Mouse (Mus musculus): ENCODE measurements around the gene Epsti1. TPM values are rescaled to one million over a fixed set of nuclear protein-coding genes. Genes with fewer than 3 reads are reported as not detected.

Gene Epsti1
- polyA plus RNA-seq, 1 experiment from 2014 or later = 0.08 TPM

DNA sequence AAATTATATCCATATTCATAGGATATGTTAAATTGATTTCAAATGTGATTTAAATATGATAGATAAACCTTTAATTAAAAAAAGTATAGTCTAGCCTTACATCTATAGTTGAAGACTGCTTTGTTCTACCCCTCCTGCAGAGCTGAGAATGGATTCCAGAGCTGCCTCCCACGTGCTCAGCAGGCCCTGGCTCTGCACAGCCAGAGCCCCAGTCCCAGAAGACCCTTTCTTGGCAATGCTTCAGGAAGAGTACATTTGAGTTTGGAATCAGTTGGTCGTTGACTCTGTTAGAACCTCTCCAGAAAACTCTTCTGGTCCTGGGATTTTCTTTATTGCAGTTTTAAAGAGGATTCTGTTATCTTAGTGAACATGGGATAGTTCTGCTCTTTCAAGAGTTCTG is 139.0 kb downstream of the Epsti1 start:
- H3K4me1 ChIP-seq (ENCODE audit: control insufficient read depth, insufficient read depth, low read length) = no peaks in the 10 kb centered on the region
- no peak overlapping the region for H3K4me3 ChIP-seq (ENCODE audit: low read depth, low read length)
- DNase-seq (ENCODE audit: low spot score) = no peak
- ATAC-seq (ENCODE audit: insufficient number of reproducible peaks, low FRiP score, low TSS enrichment, low read depth) = no peak
- H3K27ac ChIP-seq (replicated peaks; ENCODE audit: low read depth, low read length) = no peak overlapping the region
- 40% methylated on average over 2 of the region's 2 CpGs for WGBS
- no peaks in the 10 kb centered on the region for H3K9me3 ChIP-seq (ENCODE audit: control insufficient read depth, low read length)
- no peaks in the 10 kb centered on the region for H3K27me3 ChIP-seq (ENCODE audit: control insufficient read depth, insufficient read depth, low read length)
- no peak overlapping the region for H3K9ac ChIP-seq (ENCODE audit: low read length)
- no peaks in the 10 kb centered on the region for H3K36me3 ChIP-seq (ENCODE audit: control insufficient read depth, insufficient read depth, low read length)
- H3K4me2 ChIP-seq (ENCODE audit: low read depth, severe bottlenecking) = no peak overlapping the region

DNA sequence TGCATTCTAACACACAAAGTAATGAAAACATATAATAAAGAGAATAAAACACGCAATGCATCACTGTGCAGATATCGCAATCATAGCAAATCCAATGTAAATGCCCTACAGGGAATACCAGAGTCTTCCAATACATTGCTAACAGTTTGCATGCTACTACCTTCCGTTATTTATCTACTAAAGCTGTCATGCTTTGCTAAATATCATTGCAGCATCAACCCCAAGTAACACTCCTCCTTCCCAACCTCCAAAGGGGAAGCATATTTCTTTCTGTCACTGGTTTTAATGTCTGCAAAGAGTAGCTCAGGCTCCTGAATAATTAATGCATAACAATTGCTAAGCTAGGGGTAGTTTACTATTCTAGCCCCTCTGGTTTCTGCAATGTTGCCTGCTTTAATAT is 144.2 kb downstream of the Epsti1 start:
- H3K4me2 ChIP-seq (ENCODE audit: low read depth, severe bottlenecking) = no peak overlapping the region
- no peak overlapping the region for H3K9ac ChIP-seq (ENCODE audit: low read length)
- DNase-seq (ENCODE audit: low spot score) = no peak
- no peak overlapping the region for H3K4me3 ChIP-seq (ENCODE audit: low read depth, low read length)
- no peaks in the 10 kb centered on the region for H3K4me1 ChIP-seq (ENCODE audit: control insufficient read depth, insufficient read depth, low read length)
- H3K36me3 ChIP-seq (ENCODE audit: control insufficient read depth, insufficient read depth, low read length) = no peaks in the 10 kb centered on the region
- 91% methylated on average over 3 of the region's 3 CpGs for WGBS
- H3K27ac ChIP-seq (replicated peaks; ENCODE audit: low read depth, low read length) = no peak overlapping the region
- no peaks in the 10 kb centered on the region for H3K9me3 ChIP-seq (ENCODE audit: control insufficient read depth, low read length)
- H3K27me3 ChIP-seq (ENCODE audit: control insufficient read depth, insufficient read depth, low read length) = no peaks in the 10 kb centered on the region
- ATAC-seq (ENCODE audit: insufficient number of reproducible peaks, low FRiP score, low TSS enrichment, low read depth) = no peak

DNA sequence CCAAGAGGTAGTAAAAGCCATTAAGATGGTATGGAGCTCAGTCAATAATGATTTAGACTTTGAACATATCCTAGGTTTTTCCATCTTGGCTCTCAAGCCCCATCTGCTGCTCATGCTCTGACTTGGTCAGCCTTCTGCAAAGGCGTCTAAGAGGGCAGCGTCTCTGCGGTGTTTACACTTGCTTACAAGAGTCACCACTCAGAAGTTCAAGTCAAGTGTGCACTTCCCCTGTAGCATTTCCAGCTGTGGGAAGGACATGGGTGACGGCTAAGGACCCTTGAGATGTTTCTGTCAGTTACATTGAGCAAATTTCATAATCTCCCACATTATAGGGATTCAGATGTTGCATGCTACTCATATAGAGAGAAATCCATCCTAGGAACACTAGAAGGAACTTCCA is 144.6 kb downstream of the Epsti1 start:
- H3K9me3 ChIP-seq (ENCODE audit: control insufficient read depth, low read length) = no peaks in the 10 kb centered on the region
- WGBS = 88% methylated on average over 4 of the region's 4 CpGs
- no peaks in the 10 kb centered on the region for H3K4me1 ChIP-seq (ENCODE audit: control insufficient read depth, insufficient read depth, low read length)
- DNase-seq (ENCODE audit: low spot score) (no peak), ATAC-seq (ENCODE audit: insufficient number of reproducible peaks, low FRiP score, low TSS enrichment, low read depth) (no peak)
- H3K27me3 ChIP-seq (ENCODE audit: control insufficient read depth, insufficient read depth, low read length) = no peaks in the 10 kb centered on the region
- H3K36me3 ChIP-seq (ENCODE audit: control insufficient read depth, insufficient read depth, low read length) = no peaks in the 10 kb centered on the region
- H3K9ac ChIP-seq (ENCODE audit: low read length) = no peak overlapping the region
- no peak overlapping the region for H3K4me2 ChIP-seq (ENCODE audit: low read depth, severe bottlenecking)
- H3K27ac ChIP-seq (replicated peaks; ENCODE audit: low read depth, low read length) = no peak overlapping the region
- no peak overlapping the region for H3K4me3 ChIP-seq (ENCODE audit: low read depth, low read length)

Other genes with a start within 250 kb of the Epsti1 start
- 117 and 119 TPM in 2 replicates for gene Dnajc15, start 29.1 kb upstream of the Epsti1 start, polyA plus RNA-seq (2014; fragmentation: Nextera tagmentation; extraction: Ambion mirVana)
- gene Fam216b, start 184.8 kb downstream of the Epsti1 start, polyA plus RNA-seq (2014; fragmentation: Nextera tagmentation; extraction: Ambion mirVana) = not detected in 2 replicates

Data from limb, embryonic 11.5 days (tissue).